Mouse (Mus musculus) stomach, embryonic 15.5 days (tissue): Measurements from ENCODE around the gene Enpp3. TPM values are rescaled to one million over a fixed set of nuclear protein-coding genes. Genes with fewer than 3 reads are reported as not detected.

Experiments
- ATAC-seq: fragments of 200-750 bp; cut with Nextera tagmentation; 2 replicates; pipeline ENCODE4 v1.8.0; 2017; ENCODE audit warnings: low read depth, moderate number of reproducible peaks, moderate TSS enrichment; ENCODE audit not compliant: insufficient read depth, low FRiP score
- H3K27ac ChIP-seq: fragments of 300-500 bp; sonication (generic); 2 replicates; pipeline ENCODE4 v1.5.1; 2015; ENCODE audit warnings: mild to moderate bottlenecking, inconsistent platforms
- H3K27me3 ChIP-seq: fragments of 300-500 bp; sonication (generic); replicated peaks from 2 replicates; pipeline ENCODE4 v1.6.1; 2015; ENCODE audit warnings: inconsistent platforms
- H3K36me3 ChIP-seq: fragments of 300-500 bp; sonication (generic); 2 replicates; pipeline ENCODE4 v1.6.1; 2015; ENCODE audit warnings: inconsistent platforms
- H3K4me1 ChIP-seq: fragments of 300-500 bp; sonication (generic); 2 replicates; pipeline ENCODE4 v1.6.1; 2015; ENCODE audit warnings: inconsistent platforms
- H3K4me2 ChIP-seq: fragments of 300-500 bp; sonication (generic); 2 replicates; pipeline ENCODE4 v1.6.1; 2015; ENCODE audit warnings: mild to moderate bottlenecking, inconsistent platforms
- H3K4me3 ChIP-seq: fragments of 300-500 bp; sonication (generic); replicated peaks from 2 replicates; pipeline ENCODE4 v1.5.1; 2015; ENCODE audit warnings: inconsistent platforms
- H3K9ac ChIP-seq: fragments of 300-500 bp; sonication (generic); 2 replicates; pipeline ENCODE4 v1.6.1; 2015; ENCODE audit warnings: inconsistent platforms
- H3K9me3 ChIP-seq: fragments of 300-500 bp; sonication (generic); 2 replicates; pipeline ENCODE4 v1.6.1; 2016; ENCODE audit warnings: inconsistent platforms
- WGBS: fragments of 180-500 bp; shearing (Covaris S2); methylation state at CpG from one replicate; pipeline ENCODE4 v1.1.7; 2015; 5-methylcytosine and 5-hydroxymethylcytosine counted together
- polyA plus RNA-seq: library from polyadenylated mRNA; unstranded; fragments of >200 nt; fragmentation: Nextera tagmentation; extraction: Ambion mirVana; gene quantifications from 2 replicates; pipeline ENCODE4 v1.2.1, GENCODE M21; 2015

The Enpp3 gene
- polyA plus RNA-seq: 6.9 and 9.5 TPM in 2 replicates

DNA sequence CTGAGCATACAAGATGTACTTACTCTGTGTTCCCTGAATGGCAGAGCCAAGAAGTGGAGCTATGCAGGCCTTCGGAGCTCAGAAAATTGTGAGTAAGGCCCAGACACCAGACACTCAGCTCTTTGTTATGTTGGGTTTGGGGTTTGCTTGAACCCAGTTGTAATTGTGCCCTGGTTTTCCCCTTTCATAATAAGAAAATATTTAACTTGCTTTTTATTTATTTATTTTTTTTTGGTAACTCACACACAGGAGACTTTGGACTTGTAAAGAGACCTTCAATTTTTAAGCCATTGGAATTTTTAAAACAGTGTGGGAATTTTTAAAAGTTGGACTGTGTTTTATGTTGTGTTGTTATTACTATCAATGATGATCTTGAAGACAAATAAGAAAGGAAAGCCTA lies at the start of gene Enpp3:
Gene Enpp3 (minus strand): TSS at position 148 of the 400 bp plus-strand sequence.
- Histone ChIP-seq H3K4me2 (no peak within 1 kb of the TSS), H3K27ac (no peak within 1 kb of the TSS), H3K36me3 (no peaks in the 10 kb centered on the region), H3K4me3 (no peak within 1 kb of the TSS), H3K9me3 (no peaks in the 10 kb centered on the region), H3K9ac (no peak within 1 kb of the TSS), H3K27me3 (no peaks in the 10 kb centered on the region), H3K4me1 (no peaks in the 10 kb centered on the region)
- no peak for ATAC-seq
- 88% methylated on average over 1 of the region's 1 CpGs for WGBS

GRCm38 (mm10) chr10:24888343-24888742 lies 45.7 kb upstream of the Enpp3 start:
- Histone ChIP-seq H3K9ac (no peak overlapping the region), H3K9me3 (no peaks in the 10 kb centered on the region), H3K4me3 (no peak overlapping the region), H3K4me1 (no peaks in the 10 kb centered on the region), H3K27me3 (no peaks in the 10 kb centered on the region), H3K36me3 (peaks cover 37% of the 10 kb centered on the region), H3K27ac (no peak overlapping the region), H3K4me2 (no peak overlapping the region)
- 92% methylated on average over 7 of the region's 7 CpGs for WGBS
- no peak for ATAC-seq

- H3K4me2 ChIP-seq: no peak overlapping the region
- no peaks in the 10 kb centered on the region for H3K4me1 ChIP-seq
- no peak for ATAC-seq
- 78% methylated on average over 9 of the region's 9 CpGs for WGBS
- H3K27ac ChIP-seq: no peak overlapping the region
- H3K9ac ChIP-seq: no peak overlapping the region
- H3K4me3 ChIP-seq: no peak overlapping the region
- peaks cover 43% of the 10 kb centered on the region for H3K36me3 ChIP-seq
- no peaks in the 10 kb centered on the region for H3K9me3 ChIP-seq
- H3K27me3 ChIP-seq: no peaks in the 10 kb centered on the region
Observed at GRCm38 (mm10) chr10:24886008-24886407, 43.4 kb upstream of the Enpp3 start.

GRCm38 (mm10) chr10:24873624-24874023 lies 31.0 kb upstream of the Enpp3 start:
- peaks cover 38% of the 10 kb centered on the region for H3K36me3 ChIP-seq
- no peak for ATAC-seq
- no peak overlapping the region for H3K9ac ChIP-seq
- no peaks in the 10 kb centered on the region for H3K9me3 ChIP-seq
- WGBS: 80% methylated on average over 4 of the region's 4 CpGs
- no peaks in the 10 kb centered on the region for H3K27me3 ChIP-seq
- H3K4me2 ChIP-seq: no peak overlapping the region
- H3K27ac ChIP-seq: no peak overlapping the region
- H3K4me1 ChIP-seq: no peaks in the 10 kb centered on the region
- no peak overlapping the region for H3K4me3 ChIP-seq

DNA sequence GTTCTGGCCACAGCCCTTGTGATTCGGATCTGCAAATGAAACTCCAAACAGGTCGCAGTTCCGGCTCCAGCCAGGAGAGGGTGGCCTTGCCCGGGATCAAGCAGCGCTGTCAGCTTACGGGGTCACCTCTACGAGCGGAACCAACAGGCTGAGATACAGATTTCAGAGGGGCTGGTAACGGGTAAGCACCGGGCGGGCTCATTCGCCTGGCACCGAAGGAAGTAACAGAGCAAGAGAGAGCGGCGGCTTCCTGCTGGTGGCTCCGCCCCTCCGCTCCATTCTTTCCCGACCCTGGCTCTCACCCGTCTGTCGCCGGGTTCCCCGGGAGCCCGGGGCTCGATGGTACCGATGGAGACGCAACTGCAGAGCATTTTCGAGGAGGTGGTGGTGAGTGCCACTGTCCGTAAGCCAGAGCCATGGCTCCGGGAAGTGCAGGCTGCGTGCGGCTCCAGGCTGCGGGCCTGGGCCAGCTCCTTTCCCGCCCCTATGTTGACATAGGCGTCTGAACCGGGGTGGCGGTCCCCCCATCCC lies 27.2 kb upstream of the Enpp3 start, which contains the start of gene Med23:
Gene Med23 (plus strand): TSS at position 227 of the 531 bp plus-strand sequence.
- H3K27ac ChIP-seq: no peak within 1 kb of the TSS
- peak within 1 kb of the TSS; percentile 86 for H3K4me3 ChIP-seq
- H3K9ac ChIP-seq: peak within 1 kb of the TSS; percentile 75
- peak within 1 kb of the TSS; percentile 63 for H3K4me2 ChIP-seq
- no peaks in the 10 kb centered on the region for H3K9me3 ChIP-seq
- H3K4me1 ChIP-seq: no peaks in the 10 kb centered on the region
- no peaks in the 10 kb centered on the region for H3K27me3 ChIP-seq
- under 1% methylated on average over 36 of the region's 36 CpGs for WGBS
- peak; percentile 100 for ATAC-seq
- H3K36me3 ChIP-seq: peaks cover 12% of the 10 kb centered on the region; the same call in 1 of the 2 replicates

GRCm38 (mm10) chr10:24864434-24864833 lies 21.8 kb upstream of the Enpp3 start:
- no peak overlapping the region for H3K4me3 ChIP-seq
- H3K4me1 ChIP-seq: no peaks in the 10 kb centered on the region
- no peaks in the 10 kb centered on the region for H3K27me3 ChIP-seq
- H3K27ac ChIP-seq: no peak overlapping the region
- H3K9ac ChIP-seq: no peak overlapping the region
- H3K9me3 ChIP-seq: no peaks in the 10 kb centered on the region
- H3K4me2 ChIP-seq: no peak overlapping the region
- 65% methylated on average over 6 of the region's 6 CpGs for WGBS
- H3K36me3 ChIP-seq: no peaks in the 10 kb centered on the region
- no peak for ATAC-seq

DNA sequence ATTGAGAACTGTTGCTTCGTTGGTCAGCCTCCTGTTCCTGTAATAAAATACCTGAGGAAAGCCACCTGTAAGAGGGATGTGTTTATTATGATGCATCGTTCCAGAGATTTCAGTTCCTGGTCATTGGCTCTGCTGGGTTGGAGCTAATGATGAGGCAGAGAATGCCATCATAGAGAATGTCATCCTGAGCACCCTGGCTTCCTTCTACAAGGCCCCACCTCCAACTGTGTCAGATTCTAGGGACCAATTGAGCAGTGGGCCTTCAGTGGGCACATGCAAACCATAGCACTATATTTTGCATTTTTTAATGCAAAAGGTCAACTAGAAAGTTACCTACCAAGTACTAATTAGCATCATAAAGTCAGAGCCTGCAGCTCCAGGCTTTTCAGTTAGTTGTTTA lies 20.5 kb upstream of the Enpp3 start:
- Histone ChIP-seq H3K9me3 (no peaks in the 10 kb centered on the region), H3K9ac (no peak overlapping the region), H3K27me3 (no peaks in the 10 kb centered on the region), H3K4me3 (no peak overlapping the region), H3K4me2 (no peak overlapping the region), H3K27ac (no peak overlapping the region), H3K36me3 (no peaks in the 10 kb centered on the region), H3K4me1 (no peaks in the 10 kb centered on the region)
- no peak for ATAC-seq
- 77% methylated on average over 2 of the region's 2 CpGs for WGBS

DNA sequence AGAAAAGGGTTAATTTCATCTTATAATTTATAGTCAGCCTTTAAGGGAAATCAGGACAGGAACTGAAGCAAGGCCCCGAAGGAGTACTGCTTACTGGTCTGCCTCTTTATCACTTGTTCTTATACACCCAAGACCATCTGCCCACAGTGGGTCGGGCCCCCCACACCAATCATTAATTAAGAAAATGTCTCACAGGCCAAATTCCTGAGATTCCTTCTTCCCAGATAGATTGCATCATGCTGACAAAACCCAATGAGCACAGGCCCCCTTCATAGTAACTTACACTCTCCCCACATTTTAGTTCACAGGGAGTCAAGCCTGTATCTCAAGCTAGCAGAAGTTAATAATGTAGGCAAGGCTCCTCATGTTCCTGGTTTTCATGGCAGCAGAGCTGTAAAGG lies 625 bp downstream of the Enpp3 start:
- H3K27ac ChIP-seq: no peak overlapping the region
- H3K4me3 ChIP-seq: no peak overlapping the region
- 24% methylated on average over 2 of the region's 2 CpGs for WGBS
- H3K36me3 ChIP-seq: no peaks in the 10 kb centered on the region
- no peaks in the 10 kb centered on the region for H3K9me3 ChIP-seq
- H3K4me2 ChIP-seq: no peak overlapping the region
- ATAC-seq: no peak
- H3K4me1 ChIP-seq: no peaks in the 10 kb centered on the region
- no peak overlapping the region for H3K9ac ChIP-seq
- no peaks in the 10 kb centered on the region for H3K27me3 ChIP-seq

GRCm38 (mm10) chr10:24840795-24841194 lies 1.8 kb downstream of the Enpp3 start:
- Histone ChIP-seq H3K4me1 (no peaks in the 10 kb centered on the region; the same call in 1 of the 2 replicates), H3K27me3 (no peaks in the 10 kb centered on the region), H3K4me2 (no peak overlapping the region), H3K9ac (no peak overlapping the region), H3K9me3 (no peaks in the 10 kb centered on the region), H3K36me3 (no peaks in the 10 kb centered on the region), H3K27ac (no peak overlapping the region), H3K4me3 (no peak overlapping the region)
- 94% methylated on average over 4 of the region's 4 CpGs for WGBS
- ATAC-seq: no peak

GRCm38 (mm10) chr10:24836366-24837038 lies 6.1 kb downstream of the Enpp3 start:
- no peaks in the 10 kb centered on the region for H3K27me3 ChIP-seq
- H3K27ac ChIP-seq: no peak overlapping the region
- no peak overlapping the region for H3K9ac ChIP-seq
- H3K4me3 ChIP-seq: no peak overlapping the region
- no peaks in the 10 kb centered on the region for H3K9me3 ChIP-seq
- H3K4me1 ChIP-seq: peaks cover 4% of the 10 kb centered on the region; the same call in 1 of the 2 replicates
- no peak; the same call in 1 of the 2 replicates for ATAC-seq
- H3K4me2 ChIP-seq: peak overlapping the region; percentile 42
- H3K36me3 ChIP-seq: no peaks in the 10 kb centered on the region
- 48% methylated on average over 4 of the region's 4 CpGs for WGBS

DNA sequence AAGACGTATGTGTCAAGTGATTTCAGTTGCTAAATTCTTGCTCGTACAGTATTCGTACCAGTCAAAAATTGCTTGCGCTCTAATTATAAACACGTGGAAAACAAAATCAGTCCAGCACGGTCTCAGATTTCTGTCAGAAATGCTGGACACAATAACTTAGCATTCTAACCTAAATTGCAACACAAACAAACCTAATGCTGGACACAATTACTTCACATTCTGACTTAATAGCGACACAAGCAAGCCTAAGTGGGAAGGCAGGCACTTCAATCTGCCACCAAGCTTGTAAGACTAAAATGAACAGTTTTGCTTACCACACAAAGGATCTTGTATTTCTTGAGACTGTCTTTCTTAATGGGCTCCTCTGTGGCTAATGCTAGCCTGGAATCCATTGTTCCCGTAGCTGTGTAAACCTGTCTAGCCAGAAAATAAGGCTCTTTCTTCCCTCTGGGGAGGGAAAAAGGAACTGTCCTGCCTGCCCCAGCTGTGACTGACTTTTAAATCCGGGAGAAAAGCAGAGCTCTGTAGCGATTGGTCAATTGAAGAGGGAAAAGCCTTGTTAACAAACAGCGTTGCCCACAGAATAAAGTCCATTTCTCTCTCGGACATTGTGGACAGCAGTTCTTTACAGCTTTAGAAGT lies 6.8 kb downstream of the Enpp3 start:
- Histone ChIP-seq H3K9me3 (no peaks in the 10 kb centered on the region), H3K27me3 (no peaks in the 10 kb centered on the region), H3K9ac (no peak overlapping the region), H3K4me1 (peaks cover 4% of the 10 kb centered on the region; the same call in 1 of the 2 replicates), H3K27ac (no peak overlapping the region), H3K4me3 (peak overlapping the region; percentile 23; the same call in 1 of the 2 replicates), H3K4me2 (peak overlapping the region; percentile 42), H3K36me3 (no peaks in the 10 kb centered on the region)
- WGBS: 25% methylated on average over 12 of the region's 12 CpGs
- ATAC-seq: peak; percentile 58; the same call in 1 of the 2 replicates
